Mouse (Mus musculus) c-Kit-positive CD71-negative TER-119-negative erythroid progenitor cells, embryonic 14.5 days (primary cell): ENCODE measurements around the gene Tssc4.

ENCODE experiments used
- DNase-seq: peaks from one replicate; pipeline ENCODE4 v3.0.0-alpha.2; 2013; ENCODE audit warnings: low read depth

The Tssc4 gene

GRCm38 (mm10) chr7:143044826-143045206 is 24.2 kb upstream of the Tssc4 start:
- no peak for DNase-seq

DNA sequence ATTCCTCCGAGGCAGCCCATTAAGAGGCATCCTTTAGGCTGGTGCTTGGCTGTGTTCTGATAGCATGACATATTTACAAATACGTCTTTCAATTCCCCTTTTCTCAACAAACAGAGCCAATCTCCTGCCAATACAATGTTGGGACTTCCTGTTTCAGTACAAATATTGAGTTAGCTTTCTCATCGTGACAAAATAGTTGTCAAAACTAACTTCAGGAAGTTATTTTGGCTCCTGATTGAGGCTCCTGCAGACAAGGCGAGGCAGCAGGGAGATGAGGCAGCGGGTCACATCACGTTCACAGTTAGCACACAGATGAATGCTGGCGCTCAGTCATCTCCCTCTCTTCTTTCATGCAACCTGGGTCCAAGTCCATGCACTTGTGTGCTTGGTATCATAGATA is 22.7 kb upstream of the Tssc4 start:
- no peak for DNase-seq

- no peak for DNase-seq
Measured at GRCm38 (mm10) chr7:143049331-143049730, 19.7 kb upstream of the Tssc4 start.

DNA sequence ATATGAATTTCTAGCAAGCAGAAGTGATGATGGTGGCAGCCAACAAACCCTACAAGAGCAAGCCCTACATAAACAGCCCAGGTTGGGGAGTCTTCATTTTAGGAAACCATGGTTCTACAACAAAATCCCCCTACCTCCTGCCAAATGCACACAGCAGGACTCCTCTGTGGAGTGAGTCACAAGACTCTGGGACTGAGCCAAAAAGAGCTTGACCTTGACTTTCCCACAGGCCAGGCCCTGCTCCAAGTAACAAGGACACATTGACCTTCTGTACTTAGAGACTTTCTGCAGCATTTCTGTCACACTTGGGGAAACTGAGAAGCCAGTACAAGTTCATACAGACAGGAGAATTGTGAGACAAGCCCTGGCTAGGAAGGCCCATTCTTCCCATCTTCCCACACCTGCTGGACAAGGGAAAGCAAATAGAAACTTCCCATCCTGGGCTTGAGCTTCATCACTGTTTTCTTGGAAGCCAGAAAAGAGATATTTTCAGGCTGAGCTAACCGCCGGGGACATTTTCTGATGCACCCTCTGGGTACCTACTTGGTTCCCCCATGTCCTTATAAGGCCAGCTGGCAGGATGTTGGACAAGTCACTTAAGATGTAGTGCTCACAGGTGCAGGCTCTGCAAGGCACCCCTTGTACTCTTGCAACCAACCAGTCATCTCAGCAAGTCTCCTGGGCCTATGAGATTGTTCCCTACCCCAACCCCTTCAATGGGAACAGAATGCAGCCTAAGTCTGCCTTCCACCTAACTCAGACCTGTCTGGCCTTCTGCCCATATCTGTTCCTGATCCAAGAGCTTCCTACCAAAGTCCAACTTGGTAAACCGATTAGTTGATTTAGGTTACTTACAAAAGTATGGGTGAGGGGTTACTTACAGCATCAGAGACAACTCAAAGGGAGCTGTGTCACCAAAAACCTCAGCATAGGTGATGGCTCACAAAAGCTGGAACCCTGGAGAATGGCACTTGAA is 18.9 kb upstream of the Tssc4 start:
- no peak for DNase-seq

DNA sequence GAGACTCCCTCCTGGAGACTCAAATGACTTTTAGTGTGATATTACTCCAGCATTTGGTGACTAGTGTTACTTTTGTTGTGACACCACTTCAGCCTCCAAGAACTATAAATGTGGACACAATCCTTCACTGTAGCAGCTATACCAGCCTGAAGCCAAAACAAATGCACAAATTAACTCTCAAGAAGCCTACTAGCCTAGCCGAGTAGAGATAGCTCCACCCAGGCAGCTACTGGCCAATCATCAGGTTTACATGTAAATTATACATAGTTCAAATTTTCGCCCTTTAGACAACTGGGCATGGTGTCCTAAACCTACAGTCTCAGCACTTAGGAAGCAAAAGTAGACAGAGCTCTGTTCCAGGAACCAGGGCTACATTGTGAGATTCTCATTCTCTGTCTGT is 17.7 kb upstream of the Tssc4 start:
- no peak for DNase-seq

DNA sequence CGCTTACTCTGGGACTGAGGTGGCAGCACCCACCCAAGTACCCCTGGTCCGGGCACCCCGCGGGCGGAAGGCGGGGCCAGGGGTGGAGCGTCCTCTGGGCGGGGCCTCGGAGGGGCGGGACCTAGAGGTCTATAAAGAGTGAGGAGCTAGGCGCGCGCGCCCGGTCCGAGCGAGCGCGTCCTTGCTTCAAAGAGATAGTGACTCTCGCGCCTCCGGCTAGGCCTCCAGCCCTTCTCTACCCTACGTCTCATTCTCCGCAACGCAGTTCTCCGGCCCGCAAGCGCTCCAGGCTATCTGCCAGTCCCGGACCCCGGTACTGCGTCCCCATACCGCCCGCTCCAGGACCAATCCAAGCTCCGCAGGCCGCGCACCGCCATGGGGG is 16.4 kb upstream of the Tssc4 start, which contains the start of gene Cd81:
TSS of gene Cd81 (plus strand) at position 114 of the 382 bp plus-strand sequence.
- no peak for DNase-seq

- no peak for DNase-seq
Measured at GRCm38 (mm10) chr7:143053008-143053899, 15.8 kb upstream of the Tssc4 start.

DNA sequence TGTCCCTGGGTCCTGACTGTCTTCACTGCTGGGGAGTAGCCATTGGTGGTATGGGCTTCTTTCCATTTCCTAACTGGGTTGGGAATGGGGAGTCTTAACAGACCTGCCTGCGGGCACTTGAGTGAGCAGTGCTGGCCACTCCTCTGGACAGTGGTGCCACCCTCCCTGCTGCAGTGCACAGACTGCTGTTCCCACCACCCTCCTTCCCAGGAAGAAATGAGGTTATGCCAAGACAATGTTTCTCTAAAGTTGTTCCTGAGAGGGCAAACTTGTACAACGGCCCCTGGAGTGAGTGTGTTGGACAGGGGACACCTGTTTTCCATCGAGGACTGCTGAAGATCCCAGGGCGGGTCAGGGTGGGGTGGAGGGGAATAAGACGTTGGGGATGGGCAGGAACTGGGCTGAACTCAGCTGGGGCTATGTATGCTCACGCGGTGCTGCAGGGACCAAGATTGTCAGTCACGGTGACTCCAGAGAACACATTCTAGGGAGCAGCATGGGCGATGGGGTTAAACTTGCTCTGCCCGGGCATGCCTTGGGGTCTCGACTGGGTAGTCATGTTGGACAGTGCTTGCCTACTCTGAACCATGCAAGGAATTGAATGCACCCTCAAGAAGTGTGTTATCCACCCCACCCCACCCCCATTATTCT is 15.0 kb upstream of the Tssc4 start:
- no peak for DNase-seq

DNA sequence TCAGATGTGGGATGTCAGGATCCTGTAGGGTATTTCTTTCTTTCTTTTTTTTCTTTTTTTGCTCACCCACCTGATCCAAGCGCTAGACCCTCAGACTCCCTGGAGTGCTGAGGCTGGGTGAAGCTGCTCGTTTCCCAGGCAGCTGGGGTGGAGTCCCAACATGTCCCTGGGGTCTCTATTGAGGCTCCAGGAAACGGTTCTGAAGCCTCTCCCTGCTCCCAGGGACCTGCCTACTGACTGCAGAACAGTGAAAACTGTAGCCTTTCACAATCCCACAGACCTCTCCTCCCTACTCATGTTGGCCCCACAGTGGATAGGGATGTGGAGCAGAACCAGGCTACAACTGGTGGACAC is 14.5 kb upstream of the Tssc4 start:
- DNase-seq, result no peak

DNA sequence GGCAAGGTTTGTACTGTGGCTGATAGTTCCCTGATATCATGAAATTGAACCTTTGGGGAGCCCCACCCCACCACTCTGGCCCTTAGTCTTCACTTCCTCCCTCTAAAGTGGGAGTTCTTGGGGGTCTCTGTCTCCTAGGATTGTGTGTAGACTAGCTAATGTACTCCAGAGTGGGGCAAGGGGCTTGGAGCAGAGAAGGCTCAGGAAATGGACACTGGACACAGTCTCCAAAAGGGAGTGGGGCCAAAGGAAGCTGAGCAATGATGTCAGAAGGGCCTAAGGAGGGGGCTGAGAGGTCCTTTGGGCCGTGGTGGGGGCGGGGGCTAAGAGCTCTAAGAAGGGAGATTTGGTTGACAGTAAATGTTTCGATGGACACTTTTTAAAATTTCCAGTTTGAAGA is 14.0 kb upstream of the Tssc4 start:
- no peak for DNase-seq

- no peak for DNase-seq
Measured at GRCm38 (mm10) chr7:143055499-143056186, 13.4 kb upstream of the Tssc4 start.

- no peak for DNase-seq
Measured at GRCm38 (mm10) chr7:143057023-143057422, 12.0 kb upstream of the Tssc4 start.

- DNase-seq, result no peak
Measured at GRCm38 (mm10) chr7:143057667-143058220, 11.3 kb upstream of the Tssc4 start.

- no peak for DNase-seq
Measured at GRCm38 (mm10) chr7:143058221-143058697, 10.8 kb upstream of the Tssc4 start.

DNA sequence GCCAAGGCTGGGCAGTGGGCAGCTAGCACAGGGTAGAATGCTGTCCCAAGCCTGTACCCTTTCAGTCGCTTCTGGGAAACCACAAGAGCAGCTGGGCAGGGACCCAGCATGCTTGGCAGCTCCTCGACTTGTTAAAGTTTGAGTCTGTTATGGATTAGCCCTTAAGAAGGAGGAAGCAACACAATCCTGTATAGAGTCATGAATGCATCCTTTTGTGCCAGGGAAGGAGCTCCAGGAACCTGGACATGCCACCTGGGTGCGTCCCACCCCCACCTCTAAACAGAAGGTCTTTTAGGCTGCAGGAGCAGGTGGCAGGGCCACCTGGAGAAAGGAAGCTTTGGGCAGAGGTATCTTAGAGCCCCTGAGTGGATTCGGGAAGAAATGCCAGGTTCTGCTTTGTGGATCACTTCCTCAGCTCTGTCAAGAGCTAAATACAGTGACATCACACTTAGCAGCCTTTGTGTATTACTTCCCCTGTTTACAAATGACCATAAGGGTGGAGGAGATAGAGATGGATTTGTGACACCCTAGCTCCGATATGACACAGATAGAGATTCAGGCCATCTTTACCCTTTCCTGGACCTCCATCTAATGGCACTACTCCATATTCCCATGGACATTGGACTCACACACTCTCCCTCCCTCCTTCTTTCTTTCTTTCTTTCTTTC is 9.7 kb upstream of the Tssc4 start:
- DNase-seq, result no peak

- DNase-seq, result no peak
Measured at GRCm38 (mm10) chr7:143062704-143063103, 6.3 kb upstream of the Tssc4 start.

DNA sequence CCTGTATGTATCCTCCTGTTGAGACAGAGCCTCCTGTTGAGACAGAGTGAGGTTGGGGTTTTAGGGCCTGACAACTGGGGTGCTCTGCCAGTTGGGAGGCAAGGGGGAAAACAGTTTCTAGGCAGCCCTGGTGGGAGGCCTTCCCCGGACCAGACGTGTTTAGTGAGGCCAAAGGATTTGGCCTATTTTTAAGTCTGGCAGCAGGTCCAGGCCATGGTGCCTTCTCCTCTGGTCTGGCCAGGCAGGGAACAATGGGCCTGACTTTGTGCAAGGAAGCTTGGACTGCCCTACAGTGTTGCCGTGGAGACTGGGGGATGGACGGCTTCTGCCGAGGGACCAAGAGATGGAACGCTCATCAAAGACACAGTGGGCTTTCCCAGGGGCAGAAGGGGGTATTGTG is 4.8 kb upstream of the Tssc4 start:
- no peak for DNase-seq

- DNase-seq, result no peak
Measured at GRCm38 (mm10) chr7:143065692-143066091, 3.4 kb upstream of the Tssc4 start.

DNA sequence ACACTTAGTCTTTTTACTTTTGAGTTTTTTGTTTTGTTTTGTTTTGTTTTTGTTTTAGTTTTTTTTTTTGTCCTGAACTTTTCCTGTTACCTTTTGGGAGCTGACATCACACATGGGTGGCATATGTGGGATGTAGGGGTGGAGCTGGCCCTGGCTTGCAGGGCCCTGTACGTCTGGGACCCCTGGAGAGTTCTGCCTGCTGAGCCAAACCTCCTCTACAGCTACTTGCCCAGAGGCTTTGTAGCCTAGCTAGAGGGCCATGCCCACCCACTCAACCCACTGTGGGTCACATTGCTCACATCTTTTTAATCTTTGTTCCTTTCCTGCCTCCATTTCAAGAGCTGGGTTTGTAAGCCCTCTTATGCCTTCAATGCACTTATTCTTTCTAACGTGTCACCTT is 1.6 kb upstream of the Tssc4 start:
- DNase-seq, result no peak

- no peak for DNase-seq
Measured at GRCm38 (mm10) chr7:143067897-143068296, 1.2 kb upstream of the Tssc4 start.
